Mouse (Mus musculus): ENCODE data around the gene Pimreg. TPM values are rescaled to one million over a fixed set of nuclear protein-coding genes. Genes with fewer than 3 reads are reported as not detected.

The Pimreg gene
- polyA plus RNA-seq (2012; rRNA removed), result 2.8 and 3.8 TPM in 2 replicates

GRCm38 (mm10) chr11:72041768-72042607 is at the start of gene Pimreg:
Gene Pimreg, plus strand, starts transcription at chr11:72042032.

GRCm38 (mm10) chr11:72037409-72037808 is 4.4 kb upstream of the Pimreg start, which contains the start of gene Aipl1:
Gene Aipl1, minus strand, starts transcription at chr11:72037509.

Other genes with a start within 250 kb of the Pimreg start
- 0.20 TPM in 1 of 2 replicates, not detected in the other for gene Aipl1, start 4.5 kb upstream of the Pimreg start, polyA plus RNA-seq (2012; rRNA removed)
- gene Pitpnm3, start 93.7 kb downstream of the Pimreg start, polyA plus RNA-seq (2012; rRNA removed), result 18.2 and 19.4 TPM in 2 replicates
- gene Gm43951, start 164.8 kb downstream of the Pimreg start, polyA plus RNA-seq (2012; rRNA removed), result 0.13 and 0.14 TPM in 2 replicates
- gene 4933427D14Rik, start 165.4 kb downstream of the Pimreg start, polyA plus RNA-seq (2012; rRNA removed), result 3.5 and 3.6 TPM in 2 replicates
- gene Txndc17, start 165.5 kb downstream of the Pimreg start, polyA plus RNA-seq (2012; rRNA removed), result 52.2 and 53.4 TPM in 2 replicates
- gene Med31, start 173.6 kb downstream of the Pimreg start, polyA plus RNA-seq (2012; rRNA removed), result 4.4 and 6.2 TPM in 2 replicates
- 0.14 TPM in 2 replicates for gene Slc13a5, start 225.2 kb downstream of the Pimreg start, polyA plus RNA-seq (2012; rRNA removed)

All from colon, adult 2 months (tissue).